Mouse (Mus musculus) testis, adult 2 months (tissue): Measurements from ENCODE around the gene Thada.

Source experiments
- CTCF ChIP-seq: fragments of 200-500 bp; IDR thresholded peaks from 2 replicates; pipeline ENCODE4 v1.5.1; 2012; ENCODE audit warnings: low read depth, mild to moderate bottlenecking, inconsistent platforms, low read length, moderate library complexity; ENCODE audit not compliant: control insufficient read depth, insufficient read depth, insufficient replicate concordance
- POLR2A ChIP-seq: fragments of 200-500 bp; IDR thresholded peaks from 2 replicates; pipeline ENCODE4 v1.6.1; 2012; ENCODE audit warnings: low read depth, mild to moderate bottlenecking, inconsistent platforms, low read length, moderate library complexity; ENCODE audit not compliant: control insufficient read depth

DNA sequence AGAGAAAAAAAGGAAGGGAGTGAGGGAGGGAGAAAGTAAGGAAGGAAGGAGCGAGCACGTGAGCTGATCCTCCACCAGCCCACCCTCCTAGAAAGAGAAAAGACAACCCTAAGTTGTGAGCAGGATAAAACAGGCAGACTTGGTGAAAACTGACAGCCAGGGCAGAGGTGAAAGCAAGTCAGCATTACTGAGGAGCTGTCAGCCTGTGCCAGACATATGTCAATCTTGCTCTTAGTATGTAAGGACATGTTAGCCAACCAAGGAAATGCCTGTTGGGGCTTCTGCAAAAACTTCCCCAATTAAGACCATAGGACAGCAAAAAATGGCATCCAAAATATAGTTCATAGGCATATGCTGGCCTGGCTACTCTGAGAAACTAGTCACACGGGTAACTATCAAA lies 117.1 kb downstream of the Thada start:
- TF ChIP-seq POLR2A, result no peak
- no peak for TF ChIP-seq CTCF
